Mouse (Mus musculus) ES-Bruce4 (cell line): ENCODE measurements at regions not wholly inside any gene's neighbourhood (a gene's known extent, or its start where the extent isn't known, plus 50 kb on each side); places are given as distances from the start of the nearest gene placed in this dataset.

Experiments
- H3K27ac ChIP-seq: 2 replicates; pipeline ENCODE4 v1.5.1; 2012; ENCODE audit warnings: low read length, inconsistent platforms; ENCODE audit not compliant: insufficient read depth
- H3K27me3 ChIP-seq: 2 replicates; pipeline ENCODE4 v1.6.1; 2012; ENCODE audit warnings: mild to moderate bottlenecking, low read length, inconsistent platforms; ENCODE audit not compliant: control insufficient read depth, poor library complexity, insufficient read depth, severe bottlenecking
- H3K36me3 ChIP-seq: 2 replicates; pipeline ENCODE4 v1.6.1; 2012; ENCODE audit warnings: inconsistent platforms, mild to moderate bottlenecking, low read length, moderate library complexity; ENCODE audit not compliant: control insufficient read depth, poor library complexity, insufficient read depth, severe bottlenecking
- H3K4me1 ChIP-seq: one replicate; pipeline ENCODE4 v1.8.1; 2011; ENCODE audit warnings: low read length; ENCODE audit not compliant: control insufficient read depth, insufficient read depth
- H3K4me3 ChIP-seq: 2 replicates; pipeline ENCODE4 v1.5.1; 2011; ENCODE audit warnings: low read depth, mild to moderate bottlenecking, low read length
- H3K9ac ChIP-seq: 2 replicates; pipeline ENCODE4 v1.6.1; 2012; ENCODE audit warnings: low read depth, mild to moderate bottlenecking, inconsistent platforms; ENCODE audit not compliant: poor library complexity, severe bottlenecking
- H3K9me3 ChIP-seq: replicated peaks from 2 replicates; pipeline ENCODE4 v1.6.1; 2012; ENCODE audit warnings: mild to moderate bottlenecking, low read length, inconsistent platforms; ENCODE audit not compliant: control insufficient read depth, poor library complexity, insufficient read depth, severe bottlenecking
- CTCF ChIP-seq: IDR thresholded peaks from one replicate; pipeline ENCODE4 v1.8.1; 2011; ENCODE audit warnings: low read depth, low read length
- EP300 ChIP-seq: IDR thresholded peaks from 2 replicates; pipeline ENCODE4 v1.6.1; 2011; ENCODE audit warnings: low read depth, low read length; ENCODE audit not compliant: insufficient read depth
- POLR2A ChIP-seq: IDR thresholded peaks from one replicate; pipeline ENCODE4 v1.8.1; 2011; ENCODE audit warnings: low read length; ENCODE audit not compliant: insufficient read depth

DNA sequence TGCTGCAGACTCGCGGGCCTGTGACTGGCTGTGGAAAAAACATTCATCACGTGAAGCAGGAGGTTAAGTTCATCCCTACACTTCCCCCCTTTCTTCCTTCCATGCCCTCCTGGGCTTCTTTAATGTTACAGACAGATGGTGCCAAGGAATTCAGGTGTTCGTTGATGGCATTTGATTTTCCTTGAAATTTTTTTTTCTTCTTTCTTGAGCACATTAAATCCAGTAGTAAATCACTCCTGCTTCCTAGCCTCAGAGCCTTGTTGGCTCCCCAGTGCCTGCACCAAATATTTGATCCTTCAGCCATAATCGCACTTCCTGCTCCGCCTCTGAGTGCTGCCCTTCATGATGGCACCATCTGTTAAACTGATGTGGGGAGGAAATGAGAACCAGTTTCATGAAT, 184.8 kb downstream of the Cmpk2 start:
- H3K36me3 ChIP-seq, result no peaks in the 10 kb centered on the region
- H3K27ac ChIP-seq, result no peak overlapping the region
- no peaks in the 10 kb centered on the region for H3K4me1 ChIP-seq
- H3K9ac ChIP-seq, result no peak overlapping the region
- TF ChIP-seq POLR2A, result no peak
- TF ChIP-seq CTCF, result no peak
- TF ChIP-seq EP300, result no peak
- no peak overlapping the region for H3K4me3 ChIP-seq
- no peaks in the 10 kb centered on the region for H3K27me3 ChIP-seq
- H3K9me3 ChIP-seq, result no peaks in the 10 kb centered on the region

GRCm38 (mm10) chr12:26646141-26646540, 177.1 kb downstream of the Cmpk2 start:
- no peaks in the 10 kb centered on the region for H3K27me3 ChIP-seq

DNA sequence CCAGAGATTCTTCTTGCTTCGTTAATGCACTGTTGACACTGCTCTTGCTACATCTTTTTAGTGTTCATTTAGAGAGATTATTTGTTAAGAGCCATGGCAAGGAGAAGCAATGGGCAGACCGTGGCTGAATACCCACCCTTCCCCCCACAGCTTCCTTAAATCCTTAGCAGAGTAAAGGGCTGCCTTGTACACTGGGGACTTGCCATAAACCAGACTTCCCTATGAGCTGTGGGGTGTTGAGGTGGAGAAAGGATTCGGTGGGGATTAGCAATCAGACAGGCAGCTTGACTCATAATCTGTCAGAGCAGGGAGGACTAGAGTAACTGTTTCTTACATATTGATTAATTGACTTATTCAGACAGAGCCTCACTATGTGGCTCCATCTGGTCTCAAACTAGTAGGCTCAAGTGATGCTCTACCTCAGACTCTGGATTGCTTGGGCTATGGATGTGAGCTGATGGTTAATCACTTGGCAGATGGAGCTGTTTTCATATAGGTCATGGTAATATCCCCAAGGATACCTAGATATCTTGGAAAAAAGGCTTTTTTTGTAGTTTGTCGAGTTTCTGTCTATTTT, 166.7 kb downstream of the Cmpk2 start:
- H3K27ac ChIP-seq, result no peak overlapping the region
- no peaks in the 10 kb centered on the region for H3K27me3 ChIP-seq
- peaks cover 3% of the 10 kb centered on the region for H3K9me3 ChIP-seq
- no peak overlapping the region for H3K4me3 ChIP-seq
- H3K36me3 ChIP-seq, result no peaks in the 10 kb centered on the region
- H3K9ac ChIP-seq, result no peak overlapping the region
- TF ChIP-seq POLR2A (no peak), CTCF (no peak), EP300 (no peak)
- H3K4me1 ChIP-seq, result no peaks in the 10 kb centered on the region

More at GRCm38 (mm10) chr12:26646141-26646540, 177.1 kb downstream of the Cmpk2 start:
- TF ChIP-seq POLR2A (no peak), CTCF (no peak), EP300 (no peak)
- H3K27ac ChIP-seq, result no peak overlapping the region
- H3K9ac ChIP-seq, result no peak overlapping the region
- no peaks in the 10 kb centered on the region for H3K4me1 ChIP-seq
- no peaks in the 10 kb centered on the region for H3K36me3 ChIP-seq
- no peaks in the 10 kb centered on the region for H3K9me3 ChIP-seq
- no peak overlapping the region for H3K4me3 ChIP-seq

- Histone ChIP-seq H3K4me3 (no peak overlapping the region), H3K9ac (no peak overlapping the region), H3K27ac (no peak overlapping the region), H3K36me3 (no peaks in the 10 kb centered on the region), H3K9me3 (peaks cover 3% of the 10 kb centered on the region), H3K27me3 (no peaks in the 10 kb centered on the region), H3K4me1 (no peaks in the 10 kb centered on the region)
- TF ChIP-seq CTCF (no peak), POLR2A (no peak), EP300 (no peak)
Observed at GRCm38 (mm10) chr12:26635253-26635652, 166.2 kb downstream of the Cmpk2 start.

- Histone ChIP-seq H3K4me3 (no peak overlapping the region), H3K4me1 (no peaks in the 10 kb centered on the region), H3K36me3 (no peaks in the 10 kb centered on the region), H3K27me3 (no peaks in the 10 kb centered on the region), H3K9ac (no peak overlapping the region), H3K27ac (no peak overlapping the region), H3K9me3 (no peaks in the 10 kb centered on the region)
- TF ChIP-seq EP300 (no peak), CTCF (no peak), POLR2A (no peak)
Observed at GRCm38 (mm10) chr12:26631795-26632122, 162.8 kb downstream of the Cmpk2 start.

DNA sequence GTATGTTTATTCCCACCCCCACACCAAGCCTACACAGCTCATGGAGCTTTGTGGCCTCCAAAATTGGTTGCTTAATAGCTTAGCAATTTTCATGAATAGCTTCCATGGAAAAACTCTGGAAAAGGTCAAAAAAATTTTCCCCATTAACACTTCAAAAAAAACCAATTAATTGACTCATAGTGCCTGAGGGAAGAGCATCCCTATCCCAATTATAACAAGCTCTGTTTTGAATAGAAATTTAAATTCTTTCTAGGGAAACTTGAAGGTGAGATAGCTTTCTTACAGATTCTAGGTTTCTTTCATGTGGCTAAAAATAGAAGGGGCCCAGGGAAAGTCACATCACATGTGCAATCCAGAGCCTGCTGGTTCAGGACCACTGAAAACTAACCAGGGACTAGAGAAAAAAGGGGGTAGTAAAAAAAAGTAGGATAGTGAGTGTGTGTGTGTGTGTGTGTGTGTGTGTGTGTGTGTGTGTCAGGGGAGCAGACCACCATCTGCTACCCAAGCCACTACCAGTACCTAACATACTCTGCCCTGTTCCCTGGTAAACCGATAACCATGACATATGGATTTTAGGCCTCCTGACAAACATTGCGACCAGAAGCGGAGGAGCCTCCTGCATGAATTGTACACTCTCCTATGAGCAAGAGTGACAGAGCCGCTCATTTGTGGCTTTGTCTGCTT, 162.2 kb downstream of the Cmpk2 start:
- Histone ChIP-seq H3K27ac (no peak overlapping the region), H3K36me3 (no peaks in the 10 kb centered on the region), H3K4me3 (no peak overlapping the region), H3K4me1 (no peaks in the 10 kb centered on the region), H3K9ac (no peak overlapping the region), H3K9me3 (no peaks in the 10 kb centered on the region), H3K27me3 (no peaks in the 10 kb centered on the region)
- TF ChIP-seq POLR2A (no peak), CTCF (no peak), EP300 (no peak)
